Mouse (Mus musculus) thymus, postnatal 0 days (tissue): ENCODE measurements around the gene Irgm2. TPM values are rescaled to one million over a fixed set of nuclear protein-coding genes. Genes with fewer than 3 reads are reported as not detected.
A peak's percentile ranks its signal among the peaks of the same experiment; 100 is the strongest.
"Not testable (repeated sequence)": the region's sequence is repeated elsewhere in the genome, so short reads cannot be mapped to it uniquely, and the experiment has no call there.

ENCODE experiments used
- DNase-seq: peaks from one replicate; pipeline ENCODE4 v3.0.0-alpha.2; 2015; ENCODE audit warnings: low spot score
- polyA plus RNA-seq: library from polyadenylated mRNA; unstranded; fragments of >200 nt; fragmentation: Nextera tagmentation; extraction: Ambion mirVana; gene quantifications from 2 replicates; pipeline ENCODE4 v1.2.1, GENCODE M21; 2015

Gene Irgm2
- polyA plus RNA-seq = 12.1 and 12.5 TPM in 2 replicates

DNA sequence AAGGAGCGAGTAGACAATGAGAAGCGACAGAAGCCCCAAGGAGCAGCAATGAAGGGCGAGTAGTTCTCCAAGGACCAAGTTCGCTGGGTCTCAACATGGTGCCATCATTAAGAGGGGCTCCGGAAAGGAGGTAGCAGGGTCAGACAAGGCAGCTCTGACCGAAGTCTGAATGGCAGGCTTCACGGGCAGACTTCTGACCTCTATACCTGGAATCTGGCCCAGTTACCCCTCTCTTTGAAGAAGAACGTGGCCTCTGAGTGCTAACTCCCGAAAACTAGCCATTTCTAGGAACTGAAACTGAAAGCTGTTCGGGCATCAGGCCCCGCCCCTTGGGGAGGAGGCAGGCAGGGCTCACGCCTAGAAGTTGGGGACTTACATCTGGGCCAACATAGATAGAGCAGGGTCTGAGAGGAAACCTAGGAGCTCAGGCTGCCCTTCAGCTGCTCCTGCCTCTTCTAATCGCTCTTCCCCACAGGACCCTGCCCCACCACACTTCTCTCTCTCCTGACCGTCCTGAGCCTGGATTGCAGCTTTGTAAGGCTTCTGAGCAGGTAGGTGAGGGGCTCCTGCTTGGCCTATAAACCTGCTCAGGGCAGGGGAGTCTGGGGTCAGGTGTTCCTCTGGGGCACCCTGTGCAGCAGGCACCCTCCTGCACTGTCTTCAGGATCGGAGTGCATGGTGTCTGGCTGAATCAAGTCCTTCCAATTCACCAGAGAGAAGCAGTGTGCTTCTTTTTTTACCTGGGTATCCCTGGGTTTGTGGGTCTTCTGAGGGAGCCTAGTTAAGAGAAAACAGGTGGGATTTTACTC is at the start of gene Irgm2, which contains the start of gene Igtp:
Gene Irgm2 (plus strand): TSS at position 390 of the 809 bp plus-strand sequence.
Gene Igtp (plus strand): TSS at position 328 of the 809 bp plus-strand sequence.
- DNase-seq = peak; percentile 83

DNA sequence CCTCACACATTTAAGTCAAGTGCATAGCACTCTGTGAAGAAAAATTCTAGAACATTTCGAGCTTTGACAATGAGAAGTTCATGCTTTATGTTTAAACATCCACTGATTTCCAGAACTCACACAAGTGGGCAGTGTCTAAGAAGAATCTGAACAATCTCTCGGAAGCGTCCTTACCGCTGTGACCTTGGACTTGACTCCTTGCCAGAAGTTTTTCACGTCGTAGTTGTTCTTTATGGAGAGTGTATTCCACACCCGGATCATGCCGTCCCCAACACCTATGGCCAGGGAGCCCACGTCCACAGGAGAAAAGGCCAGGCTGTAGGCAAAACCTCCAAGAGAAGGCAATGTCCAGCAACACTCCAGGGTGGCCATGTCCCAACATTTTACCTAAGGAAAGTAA is 44.0 kb upstream of the Irgm2 start:
- DNase-seq = no peak

DNA sequence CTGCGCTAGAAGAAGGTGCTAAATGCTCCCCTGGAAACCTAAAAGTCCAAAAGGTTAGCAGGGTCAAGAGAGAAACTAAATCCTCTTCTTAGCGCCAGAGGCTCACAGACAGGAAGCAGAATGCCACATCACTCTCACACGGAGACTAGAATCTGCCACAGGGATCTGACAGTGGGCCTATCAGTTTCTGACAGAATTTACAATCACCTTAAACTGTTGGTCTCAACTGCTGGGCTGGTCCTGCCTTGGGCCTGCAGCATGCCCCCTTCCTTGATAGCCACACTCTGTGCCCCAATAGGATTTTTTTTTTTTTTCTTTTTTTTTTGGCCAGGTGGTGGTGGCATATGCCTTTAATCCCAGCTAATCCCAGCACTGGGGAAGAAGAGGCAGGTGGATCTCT is 42.5 kb upstream of the Irgm2 start:
- no peak for DNase-seq

DNA sequence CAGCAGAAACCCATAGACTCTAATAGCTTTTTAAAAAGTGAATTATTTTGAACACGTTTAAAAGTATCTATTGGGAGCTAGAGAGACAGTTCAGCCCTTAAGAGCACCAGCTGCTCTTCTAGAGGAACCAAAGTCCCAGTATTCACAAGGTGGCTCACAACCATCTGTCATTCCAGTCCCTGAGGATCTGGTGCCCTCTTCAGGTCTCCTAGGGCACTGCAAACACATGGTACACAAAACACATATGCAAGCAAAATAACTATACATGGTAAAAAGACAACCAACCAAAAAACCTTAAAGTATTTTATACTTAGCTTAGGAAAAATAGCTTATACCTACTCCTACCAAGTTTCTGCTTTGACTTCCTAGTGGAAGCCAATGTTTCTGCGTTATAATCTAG is 34.3 kb upstream of the Irgm2 start:
- DNase-seq = peak; percentile 34

DNA sequence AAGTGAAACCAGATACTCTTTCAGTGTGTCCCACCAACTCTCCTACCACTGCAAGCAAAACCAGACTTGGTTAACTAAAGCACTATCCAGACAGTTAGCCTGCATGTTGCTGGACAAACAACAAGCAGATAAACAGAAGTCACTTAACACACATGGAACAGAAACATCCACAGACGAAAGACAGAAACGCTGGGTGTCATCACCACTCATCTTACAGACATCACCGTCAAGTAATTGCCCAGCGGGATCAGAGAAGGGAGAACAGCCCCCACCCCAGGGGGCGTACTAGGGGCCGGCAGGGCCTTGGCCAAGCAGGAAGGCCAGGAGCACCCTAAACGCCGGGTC is 31.6 kb upstream of the Irgm2 start:
- no peak for DNase-seq

DNA sequence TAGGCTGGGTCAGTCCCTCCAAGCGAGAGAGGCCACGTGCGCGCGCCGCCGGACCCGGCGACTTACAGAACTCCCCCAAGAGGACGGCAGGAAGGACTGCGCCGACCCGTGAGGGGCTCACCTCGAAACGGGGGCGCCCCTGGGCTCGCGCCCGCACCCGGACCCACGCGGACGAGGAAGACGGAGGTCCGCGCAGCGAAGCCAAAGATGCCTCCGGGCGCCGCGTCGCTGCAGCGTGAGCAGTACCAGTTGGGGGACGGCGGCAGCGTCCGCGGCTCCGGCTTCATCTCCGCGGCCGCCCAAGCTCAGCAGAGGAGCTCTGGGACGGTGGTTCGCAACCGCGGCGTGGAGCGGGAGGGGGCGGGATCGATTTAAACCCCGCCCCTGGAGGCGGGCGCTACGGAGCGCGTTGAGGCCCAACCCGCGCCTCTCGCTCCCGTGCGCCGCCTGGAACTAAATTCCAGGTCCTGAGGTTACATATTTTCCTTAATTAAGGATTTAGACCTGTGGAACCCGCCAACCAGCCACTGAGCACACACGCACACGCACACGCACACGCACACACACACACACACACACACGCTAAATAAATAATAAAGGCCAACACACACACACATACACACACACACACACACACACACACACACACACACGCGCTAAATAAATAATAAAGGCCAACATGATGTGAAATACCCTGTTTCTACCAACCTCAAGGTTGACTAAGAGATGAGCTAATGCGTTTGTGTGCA is 31.1 kb upstream of the Irgm2 start, which contains the start of gene Gemin5:
Gene Gemin5 (minus strand): TSS at position 373 of the 749 bp plus-strand sequence.
- peak; percentile 86 for DNase-seq

DNA sequence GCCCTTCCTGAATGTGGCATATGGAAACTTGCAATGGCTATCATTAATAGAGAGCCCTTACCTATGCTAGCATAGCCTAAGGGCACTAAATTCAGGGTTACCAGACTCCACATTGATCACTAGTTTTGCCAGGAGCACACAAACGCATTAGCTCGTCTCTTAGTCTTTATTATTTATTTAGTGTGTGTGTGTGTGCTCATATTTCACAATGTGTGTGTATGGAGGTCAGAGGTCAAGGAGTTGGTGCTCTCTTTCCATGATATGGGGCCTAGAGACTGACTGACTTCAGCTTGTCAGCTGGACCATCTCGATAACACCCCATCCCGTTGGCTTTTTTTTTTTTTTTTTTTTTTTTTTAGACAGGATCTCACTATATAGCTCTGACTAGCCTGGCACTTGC is 29.8 kb upstream of the Irgm2 start:
- no peak for DNase-seq

DNA sequence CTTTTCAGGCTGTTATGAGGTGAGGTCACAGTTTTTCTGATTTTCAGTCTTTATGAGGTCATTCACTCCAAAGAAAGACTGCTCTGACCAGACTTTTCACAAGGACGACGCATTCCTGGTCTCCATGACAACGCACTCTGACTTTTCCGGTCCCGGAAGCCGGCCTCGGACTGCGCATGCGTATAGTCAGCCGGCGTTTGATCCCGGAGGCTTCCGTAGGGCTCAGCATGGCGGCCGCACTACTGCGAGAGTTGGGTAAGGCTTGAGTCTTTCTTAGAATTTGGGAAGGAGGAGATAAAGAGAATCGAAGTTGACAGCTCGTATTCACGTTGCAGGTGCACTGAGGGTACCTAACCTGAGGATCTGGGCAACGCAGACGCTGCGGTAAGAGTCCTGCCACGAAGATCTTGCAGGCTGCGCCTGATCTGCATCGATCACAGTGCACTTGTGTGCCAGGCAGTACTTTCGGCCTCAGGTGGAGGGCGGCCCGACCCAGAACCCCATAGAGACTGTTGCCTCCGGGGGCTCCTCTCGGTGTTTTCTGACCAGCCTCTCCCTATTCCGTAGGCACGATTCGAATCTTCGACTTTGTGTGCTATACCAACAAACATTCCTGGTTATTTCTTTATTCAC is 27.8 kb upstream of the Irgm2 start, which contains the start of gene Mrpl22:
Gene Mrpl22 (plus strand): TSS at position 203 of the 633 bp plus-strand sequence.
- DNase-seq = peak; percentile 96

DNA sequence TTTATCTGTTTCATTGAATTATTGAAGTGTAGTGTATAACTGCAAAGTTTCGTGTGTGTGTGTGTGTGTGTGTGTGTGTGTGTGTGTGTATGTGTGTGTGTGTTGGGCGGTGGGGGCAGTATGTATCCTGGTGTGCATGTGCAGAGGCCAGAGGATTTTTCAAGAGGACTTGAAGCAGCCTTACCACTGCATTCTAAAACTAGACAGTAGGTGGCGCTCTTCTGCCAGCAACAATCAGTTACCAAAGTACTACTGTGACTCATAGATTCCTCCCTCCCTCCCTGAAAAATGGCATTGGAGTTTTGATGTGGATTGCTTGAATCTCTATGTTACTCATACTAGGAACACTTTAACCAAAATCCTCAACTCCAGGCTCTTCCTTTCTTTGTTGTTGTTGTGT is 19.9 kb upstream of the Irgm2 start:
- peak; percentile 89 for DNase-seq

DNA sequence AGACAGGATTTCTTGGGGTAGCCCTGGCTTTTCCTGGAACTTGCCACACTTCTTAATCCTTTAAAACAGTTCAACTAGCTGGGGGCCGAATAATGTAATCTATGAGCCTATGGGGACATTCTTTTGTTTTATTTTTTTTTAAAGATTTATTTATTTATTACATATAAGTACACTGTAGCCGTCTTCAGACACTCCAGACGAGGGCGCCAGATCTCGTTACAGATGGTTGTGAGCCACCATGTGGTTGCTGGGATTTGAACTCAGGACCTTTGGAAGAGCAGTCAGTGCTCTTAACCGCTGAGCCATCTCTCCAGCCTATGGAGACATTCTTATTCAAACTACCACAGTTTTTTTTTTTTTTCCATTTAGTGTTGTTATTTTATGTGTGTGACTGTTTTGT is 19.4 kb upstream of the Irgm2 start:
- DNase-seq = not testable (repeated sequence)

DNA sequence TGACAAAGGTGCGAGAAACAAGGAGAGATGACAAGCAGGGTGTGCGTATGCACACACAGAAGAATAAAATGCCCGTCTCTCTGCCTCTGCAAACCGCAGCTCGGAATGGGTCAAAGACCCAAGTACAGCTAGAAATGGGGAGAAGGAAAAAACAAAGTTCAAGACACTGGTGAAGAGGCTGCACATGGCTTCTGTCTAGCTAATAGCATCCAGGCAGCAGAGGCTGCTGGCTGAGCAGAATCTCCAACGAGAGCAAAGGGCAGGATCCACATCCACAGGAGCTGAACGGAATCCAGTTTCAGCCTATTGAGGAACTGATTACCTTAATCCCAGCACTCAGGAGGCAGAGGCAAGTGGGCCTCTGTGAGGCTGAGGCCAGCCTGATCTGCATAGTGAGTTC is 18.7 kb upstream of the Irgm2 start:
- no peak for DNase-seq

DNA sequence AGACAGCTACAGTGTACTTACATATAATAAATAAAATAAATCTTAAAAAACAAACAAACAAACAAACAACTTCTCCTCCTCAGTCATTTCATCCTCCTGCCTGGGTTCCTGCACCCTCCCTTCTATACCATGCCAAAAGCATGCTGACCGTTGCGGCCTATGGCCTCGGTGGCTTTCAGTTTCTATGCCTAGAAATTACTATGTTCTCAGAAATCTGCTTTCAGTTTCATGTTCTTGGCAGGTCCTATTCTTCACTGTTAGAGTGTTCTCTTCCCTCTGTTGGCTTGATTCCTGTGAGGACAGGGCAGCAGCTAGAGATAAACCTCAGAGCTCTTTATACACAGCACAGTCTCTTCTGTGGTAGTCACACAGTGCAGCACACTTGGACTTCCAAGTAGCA is 15.8 kb upstream of the Irgm2 start:
- no peak for DNase-seq

DNA sequence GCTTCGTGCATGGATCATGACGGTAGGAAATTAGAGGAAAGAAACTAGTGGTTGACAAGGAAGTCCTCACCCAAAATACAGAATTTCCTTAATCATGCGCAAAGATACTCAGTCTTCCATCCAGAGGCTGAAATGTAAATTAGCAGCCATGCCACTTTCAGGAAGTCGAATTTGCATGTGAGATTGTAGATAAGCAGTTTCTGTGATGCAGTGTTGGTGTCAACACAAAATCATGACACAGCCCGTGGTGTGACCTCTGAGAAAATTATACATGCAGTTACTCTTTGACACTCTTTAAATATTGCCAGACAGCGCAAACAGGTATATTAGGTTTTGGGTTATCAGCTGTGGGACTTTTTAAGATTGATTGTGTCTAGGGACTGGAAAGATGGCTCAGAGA is 9.7 kb upstream of the Irgm2 start:
- DNase-seq = no peak

DNA sequence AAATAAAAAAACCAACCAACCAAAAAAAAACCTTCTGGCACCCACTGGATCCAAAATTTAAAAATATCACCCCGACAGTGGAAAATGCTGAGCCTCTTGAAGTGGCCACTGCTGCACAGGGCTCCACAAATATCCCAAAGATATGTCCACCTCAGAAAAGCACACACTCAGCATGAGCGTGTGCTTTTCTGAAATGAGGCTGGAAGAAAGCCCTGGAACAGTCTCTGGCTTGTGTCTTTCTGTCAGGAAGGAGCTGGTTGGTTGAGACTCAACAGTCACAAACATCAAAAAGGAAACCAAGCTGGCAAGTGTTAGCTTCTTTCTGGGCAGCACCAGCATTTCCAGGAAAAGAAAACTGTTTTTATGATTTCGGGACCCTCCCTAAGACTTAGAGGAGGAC is 6.1 kb upstream of the Irgm2 start:
- DNase-seq = no peak

DNA sequence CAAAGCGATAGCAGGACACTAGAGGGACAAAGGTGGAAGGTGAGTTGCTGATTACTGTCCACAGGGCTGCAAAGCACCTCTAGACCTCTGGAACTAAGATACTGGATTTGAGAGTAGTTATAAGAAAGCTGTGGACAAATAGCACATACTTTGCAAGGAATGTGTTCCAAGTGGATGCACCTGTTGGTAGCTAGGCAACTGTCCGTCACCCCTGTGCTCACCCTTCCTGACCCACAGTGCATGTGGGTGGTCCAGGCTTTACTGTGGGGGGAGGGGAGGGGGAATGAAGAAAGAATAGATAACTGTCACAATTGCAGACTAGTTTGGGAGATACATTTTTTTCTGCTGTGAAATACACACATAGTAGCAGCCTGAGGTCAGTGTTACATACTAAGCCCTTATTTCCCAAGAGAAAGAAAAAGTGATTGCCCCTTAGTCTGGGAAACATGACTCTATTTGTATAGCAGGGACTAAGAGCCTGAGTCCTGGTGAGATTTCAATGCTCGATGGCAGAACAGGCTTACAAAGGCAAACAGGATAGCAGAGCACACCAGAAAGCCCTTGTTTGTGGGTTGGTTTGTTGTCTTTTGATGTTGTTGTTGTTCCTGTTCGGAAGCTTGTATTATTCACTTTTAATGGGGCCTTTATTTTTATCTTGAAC is 5.4 kb upstream of the Irgm2 start:
- no peak for DNase-seq

DNA sequence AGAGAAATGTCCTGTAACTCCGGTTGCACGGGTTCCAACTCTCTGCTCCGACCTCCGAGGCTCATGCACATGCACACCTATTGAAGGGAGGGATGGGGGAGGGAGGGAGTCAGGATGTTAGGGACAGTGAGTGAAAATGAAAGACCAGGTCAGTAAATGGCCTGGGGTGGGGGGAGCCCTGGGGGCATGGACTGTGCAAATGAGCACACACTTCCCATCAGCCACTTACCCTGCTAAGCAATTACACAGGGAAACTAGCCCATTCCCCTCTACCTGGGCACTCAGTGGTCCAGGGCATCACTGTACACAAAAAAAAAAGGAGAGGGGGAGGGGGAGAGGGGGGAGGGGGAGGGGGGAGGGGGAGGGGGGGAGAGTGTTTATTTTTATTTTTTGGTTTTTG is 755 bp upstream of the Irgm2 start:
- no peak for DNase-seq

DNA sequence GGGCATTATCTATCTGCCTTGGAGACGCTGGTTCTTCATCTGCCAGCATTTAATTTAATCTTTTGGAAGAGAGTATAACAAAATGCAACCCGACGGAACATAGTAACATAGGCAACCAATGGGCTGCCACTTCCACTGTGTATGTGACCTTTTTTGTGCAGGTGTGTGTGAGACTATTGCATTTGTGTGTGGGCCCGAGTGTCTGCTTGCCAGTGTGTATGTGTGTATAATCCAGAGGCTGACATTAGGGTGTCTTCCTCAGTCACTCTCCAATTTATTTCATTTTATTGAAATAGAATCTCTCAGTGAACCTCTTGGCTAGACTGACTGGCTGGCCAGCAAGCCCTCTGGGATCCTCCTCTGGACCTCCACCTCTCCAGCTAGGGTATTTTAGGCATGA is 808 bp downstream of the Irgm2 start:
- no peak for DNase-seq

DNA sequence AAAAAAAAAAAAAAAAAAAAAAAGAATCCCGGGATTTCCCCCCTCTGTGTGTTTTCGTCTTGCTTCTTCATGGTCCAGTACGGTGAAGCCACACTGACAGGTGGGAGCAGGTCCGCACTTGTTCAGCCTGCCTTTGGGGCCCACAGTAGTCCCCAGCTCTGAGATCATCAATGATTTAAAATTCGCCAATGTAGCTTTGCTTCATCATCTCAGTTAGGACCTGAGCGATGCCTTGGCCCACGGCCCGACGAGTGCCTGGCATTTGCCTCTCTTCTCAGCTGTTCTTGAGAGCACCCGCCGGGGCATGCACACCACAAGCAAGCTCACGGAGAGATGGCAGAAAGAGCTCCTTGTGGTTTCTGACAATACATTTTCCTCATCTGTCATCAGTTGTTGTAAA is 1.6 kb downstream of the Irgm2 start:
- peak; percentile 44 for DNase-seq

DNA sequence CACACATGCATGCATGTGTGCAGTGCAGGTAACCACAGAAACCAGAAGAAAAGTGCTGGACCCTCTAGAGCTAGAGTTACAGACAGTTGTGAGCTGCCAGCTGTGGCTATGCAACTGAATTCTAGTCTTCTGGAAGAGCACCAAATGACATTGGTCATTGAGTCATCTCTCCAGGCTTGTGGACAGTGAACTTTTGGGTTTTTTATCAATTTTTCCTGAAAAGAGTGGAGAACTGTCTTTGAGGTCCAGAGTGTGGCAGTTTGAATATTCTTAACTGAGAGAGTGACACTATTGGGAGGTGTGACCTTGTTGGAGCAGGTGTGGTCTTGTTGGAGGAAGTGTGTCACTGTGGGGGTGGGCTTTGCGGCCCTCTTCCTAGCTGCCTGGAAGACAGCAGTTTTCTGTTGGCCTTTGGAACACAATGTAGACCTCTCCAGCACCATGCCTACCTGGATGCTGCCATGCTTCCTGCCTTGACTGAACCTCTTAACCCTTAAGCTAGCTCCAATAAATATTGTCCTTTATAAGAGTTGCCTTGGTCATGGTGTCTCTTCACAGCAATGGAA is 11.0 kb downstream of the Irgm2 start:
- peak; percentile 53 for DNase-seq

DNA sequence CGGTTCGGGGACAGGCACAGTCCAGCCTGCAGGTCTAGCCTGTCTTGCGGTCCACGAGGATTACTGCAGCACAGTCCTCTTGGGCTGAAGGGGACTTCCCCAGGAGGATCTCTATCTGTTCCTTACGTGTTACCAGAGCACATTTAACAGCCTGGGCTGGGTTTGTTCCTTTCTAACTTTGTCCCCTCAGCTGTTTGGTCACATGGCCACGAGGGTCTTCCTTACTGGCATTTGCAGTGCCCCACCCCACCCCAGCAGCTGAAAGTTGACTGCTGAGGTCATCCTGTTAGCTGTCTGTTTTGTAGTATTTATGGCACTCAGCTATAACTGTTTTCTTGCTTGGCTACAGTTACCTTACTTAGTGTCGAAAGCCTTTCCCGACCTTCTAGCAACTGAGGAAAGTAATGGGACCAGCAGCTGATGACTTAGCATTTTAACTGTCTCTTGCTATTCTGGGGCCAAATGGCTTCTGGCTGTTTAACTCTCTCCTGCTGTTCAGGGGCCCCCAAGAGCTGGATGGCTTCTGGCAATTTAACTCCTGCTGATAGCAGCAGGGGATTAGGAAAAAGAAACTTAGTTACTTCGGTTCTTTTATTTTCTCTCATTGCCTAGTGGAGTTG is 11.8 kb downstream of the Irgm2 start:
- DNase-seq = peak; percentile 29

DNA sequence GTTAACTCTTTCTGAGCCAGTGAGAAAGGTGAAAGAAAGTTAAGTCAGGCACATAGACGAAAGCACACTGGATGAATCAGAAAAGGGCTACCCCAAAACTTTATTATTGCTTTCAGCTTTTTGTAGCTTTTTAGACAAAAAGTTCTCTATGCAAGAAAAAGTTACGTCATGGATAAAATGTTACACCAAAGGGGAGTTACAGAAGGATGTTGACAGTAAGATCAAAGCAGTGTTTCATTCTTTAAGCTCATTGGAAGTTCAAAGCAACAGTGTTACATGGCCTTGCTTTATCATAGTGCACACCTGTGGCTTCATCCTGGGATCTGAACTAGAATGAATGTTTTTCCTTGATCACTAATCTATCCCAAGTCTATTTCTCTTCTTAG is 12.3 kb downstream of the Irgm2 start:
- DNase-seq = peak; percentile 55
